Mouse (Mus musculus) testis, adult 2 months (tissue): ENCODE measurements around the gene Tfrc.

Source experiments
- CTCF ChIP-seq: fragments of 200-500 bp; IDR thresholded peaks from 2 replicates; pipeline ENCODE4 v1.5.1; 2012; ENCODE audit warnings: low read depth, mild to moderate bottlenecking, inconsistent platforms, low read length, moderate library complexity; ENCODE audit not compliant: control insufficient read depth, insufficient read depth, insufficient replicate concordance
- POLR2A ChIP-seq: fragments of 200-500 bp; IDR thresholded peaks from 2 replicates; pipeline ENCODE4 v1.6.1; 2012; ENCODE audit warnings: low read depth, mild to moderate bottlenecking, inconsistent platforms, low read length, moderate library complexity; ENCODE audit not compliant: control insufficient read depth

DNA sequence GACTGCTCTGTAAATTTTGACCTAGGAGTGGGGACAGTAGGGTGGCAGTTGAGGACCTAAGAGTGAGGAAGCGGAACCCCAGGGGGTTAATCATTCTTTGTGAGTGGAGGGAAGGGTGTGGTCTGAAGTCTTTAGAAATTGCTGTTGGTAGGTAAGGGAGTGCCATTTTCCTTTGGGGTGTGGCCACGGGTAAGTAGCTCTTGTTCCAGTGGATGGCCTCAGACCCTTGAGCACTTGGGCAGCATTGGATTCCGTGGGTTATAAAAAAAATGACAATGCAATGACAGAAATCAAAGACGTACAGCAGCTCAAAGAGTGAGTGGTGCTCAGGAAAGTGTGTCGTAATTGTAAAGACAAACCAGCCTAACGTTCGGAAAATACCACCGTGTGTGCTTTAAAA lies 47.6 kb downstream of the Tfrc start:
- TF ChIP-seq POLR2A (no peak), CTCF (no peak)
